8 mouse cellular contexts compared by ENCODE assay signal in genomic region chr11:5995989-5996388, GRCm38 (mm10). TPM values are rescaled to one million over a fixed set of nuclear protein-coding genes. Genes with fewer than 3 reads are reported as not detected.
DNase-seq lines count a peak whose midpoint lies in the region; ATAC-seq lines count a peak whose summit lies in the region.
"Had no signal": no experiment of that assay in that cellular context is flagged by ENCODE, and none has a peak within 500 bp of the region (broad histone marks: within the 10 kb centered on the region; RNA-seq: fewer than 3 reads in every experiment).

No protein-coding gene starts in this region.

- H3K4me3 ChIP-seq in intestine, embryonic 14.5 days (ENCODE audit: low read depth, low read length) = no peak overlapping the region
- H3K4me3 ChIP-seq in midbrain, embryonic 13.5 days (replicated peaks) = no peak overlapping the region
- H3K4me3 ChIP-seq: lung, embryonic 15.5 days had no signal

- H3K27me3 ChIP-seq in intestine, embryonic 14.5 days (replicated peaks; ENCODE audit: control insufficient read depth, insufficient read depth, low read length) = no peaks in the 10 kb centered on the region
- H3K27me3 ChIP-seq in midbrain, embryonic 13.5 days = no peaks in the 10 kb centered on the region
- H3K27me3 ChIP-seq: lung, embryonic 15.5 days had no signal

- H3K27ac ChIP-seq in intestine, embryonic 14.5 days (ENCODE audit: low read depth) = no peak overlapping the region
- H3K27ac ChIP-seq in midbrain, embryonic 13.5 days = no peak overlapping the region
- H3K27ac ChIP-seq: lung, embryonic 15.5 days had no signal

- no peak overlapping the region for H3K9ac ChIP-seq in intestine, embryonic 14.5 days (ENCODE audit: low read length)
- H3K9ac ChIP-seq in midbrain, embryonic 13.5 days (replicated peaks) = no peak overlapping the region
- H3K9ac ChIP-seq: lung, embryonic 15.5 days had no signal

- peaks cover 15% of the 10 kb centered on the region for H3K4me1 ChIP-seq in intestine, embryonic 14.5 days (replicated peaks; ENCODE audit: control insufficient read depth, insufficient read depth, low read length)
- peaks cover 16% of the 10 kb centered on the region for H3K4me1 ChIP-seq in midbrain, embryonic 13.5 days (replicated peaks)

- H3K9me3 ChIP-seq in intestine, embryonic 14.5 days (ENCODE audit: control insufficient read depth, low read length) = no peaks in the 10 kb centered on the region
- H3K9me3 ChIP-seq in midbrain, embryonic 13.5 days = no peaks in the 10 kb centered on the region
- H3K9me3 ChIP-seq: lung, embryonic 15.5 days had no signal

- DNase-seq in NIH3T3 (ENCODE audit: low read depth) = peak; percentile 94
- DNase-seq in cerebellum, adult 8-10 months = peak; percentile 94
- peak; percentile 82 to 87 for DNase-seq in frontal cortex, postnatal 36 days (ENCODE audit: low spot score in 2 of 2)
- DNase-seq in intestine, embryonic 14.5 days (ENCODE audit: low spot score) = peak; percentile 91
- peak; percentile 81 for DNase-seq in left cerebral cortex, postnatal 25 days (ENCODE audit: low spot score in 2 of 2)
- peak; percentile 66 to 85 for DNase-seq in spleen, adult 18-20 months

- H3K36me3 ChIP-seq in intestine, embryonic 14.5 days (ENCODE audit: control insufficient read depth, insufficient read depth, low read length) = no peaks in the 10 kb centered on the region
- no peaks in the 10 kb centered on the region for H3K36me3 ChIP-seq in midbrain, embryonic 13.5 days
- H3K36me3 ChIP-seq: lung, embryonic 15.5 days had no signal

- WGBS in intestine, embryonic 14.5 days = 17% methylated on average over 8 of the region's 8 CpGs
- WGBS in midbrain, embryonic 13.5 days = 17% methylated on average over 8 of the region's 8 CpGs

- H3K4me2 ChIP-seq in intestine, embryonic 14.5 days (ENCODE audit: low read length) = no peak overlapping the region
- H3K4me2 ChIP-seq in midbrain, embryonic 13.5 days (replicated peaks) = no peak overlapping the region
- H3K4me2 ChIP-seq: lung, embryonic 15.5 days had no signal

- ATAC-seq in intestine, embryonic 14.5 days (replicated peaks; ENCODE audit: low FRiP score, low TSS enrichment, low read depth) = peak; percentile 26; the same call in 1 of the 2 replicates
- ATAC-seq in midbrain, embryonic 13.5 days = peak; percentile 45

- intact Hi-C loops in left cerebral cortex, postnatal 25 days (cut with DNase I) = loop anchor here (1.0 to 2.0 kb wide), 2 partner anchors 31 to 192 kb away; no protein-coding TSS in a partner anchor

RNA-seq across cellular contexts. Expression of gene Ykt6, which starts 40.5 kb away (rescaled TPM):
- polyA plus RNA-seq in intestine, embryonic 14.5 days (2014; fragmentation: Nextera tagmentation; extraction: Ambion mirVana) = 23.0 and 23.3 TPM in 2 replicates
- 10 to 100 TPM; 82.9 to 87.6 TPM for total RNA-seq in left cerebral cortex, postnatal 25 days (2021)
- polyA plus RNA-seq in midbrain, embryonic 13.5 days (2015; fragmentation: Nextera tagmentation; extraction: Ambion mirVana) = 78.8 and 84.0 TPM in 2 replicates

RNA-seq across cellular contexts. Expression of gene Gck, which starts 46.1 kb away (rescaled TPM):
- 1.2 and 2.3 TPM in 2 replicates for polyA plus RNA-seq in intestine, embryonic 14.5 days (2014; fragmentation: Nextera tagmentation; extraction: Ambion mirVana)
- 1 to 10 TPM in 1 of 2 experiments, under 1 TPM in 1; 0.83 to 1.2 TPM for total RNA-seq in left cerebral cortex, postnatal 25 days (2021)
- polyA plus RNA-seq in midbrain, embryonic 13.5 days (2015; fragmentation: Nextera tagmentation; extraction: Ambion mirVana) = 6.1 and 6.8 TPM in 2 replicates
